Mouse (Mus musculus) C2C12 (cell line): ENCODE results near the gene Tmem98. TPM values are rescaled to one million over a fixed set of nuclear protein-coding genes. Genes with fewer than 3 reads are reported as not detected.

ENCODE experiments used
- H3K27me3 ChIP-seq: one replicate; pipeline ENCODE4 v1.6.1; 2011; ENCODE audit not compliant: control insufficient read depth, insufficient read depth, insufficient read length
- H3K36me3 ChIP-seq: one replicate; pipeline ENCODE4 v1.6.1; 2011; ENCODE audit not compliant: control insufficient read depth, insufficient read depth
- H3K4me3 ChIP-seq: one replicate; pipeline ENCODE4 v1.5.1; 2011; ENCODE audit warnings: mild to moderate bottlenecking, control low read depth; ENCODE audit not compliant: poor library complexity, insufficient read depth, severe bottlenecking
- H3K79me2 ChIP-seq: one replicate; pipeline ENCODE4 v1.6.1; 2011; ENCODE audit not compliant: control insufficient read depth, insufficient read depth
- H3K79me3 ChIP-seq: one replicate; pipeline ENCODE4 v1.6.1; 2011; ENCODE audit warnings: low read depth, control low read depth
- H3ac ChIP-seq: one replicate; pipeline ENCODE3; 2011; ENCODE audit warnings: low read depth; ENCODE audit not compliant: control insufficient read depth, insufficient read length
- CEBPB ChIP-seq: IDR thresholded peaks from one replicate; pipeline ENCODE4 v1.6.1; 2011; ENCODE audit warnings: low read depth, mild to moderate bottlenecking, control low read depth, moderate library complexity
- CTCF ChIP-seq: IDR thresholded peaks from one replicate; pipeline ENCODE4 v1.5.1; 2011; ENCODE audit not compliant: control insufficient read depth, insufficient read depth, insufficient read length
- FOSL1 ChIP-seq: IDR thresholded peaks from one replicate; pipeline ENCODE4 v1.8.0; 2011; ENCODE audit warnings: mild to moderate bottlenecking, low read length; ENCODE audit not compliant: poor library complexity, insufficient read depth, severe bottlenecking
- MAX ChIP-seq: IDR thresholded peaks from one replicate; pipeline ENCODE4 v1.6.1; 2011; ENCODE audit warnings: mild to moderate bottlenecking, control low read depth
- MYOD1 ChIP-seq: IDR thresholded peaks from one replicate; pipeline ENCODE4 v1.6.1; 2011; ENCODE audit warnings: low read depth; ENCODE audit not compliant: control insufficient read depth, insufficient read length
- MYOG ChIP-seq: IDR thresholded peaks from one replicate; pipeline ENCODE4 v1.6.1; 2011; ENCODE audit not compliant: control insufficient read depth, insufficient read length; ENCODE audit errors: extremely low read depth
- USF1 ChIP-seq: IDR thresholded peaks from one replicate; pipeline ENCODE4 v1.6.1; 2011; ENCODE audit warnings: low read depth, mild to moderate bottlenecking, control low read depth, moderate library complexity
- polyA plus RNA-seq: library from polyadenylated mRNA; unstranded; fragments of >200 nt; fragmentation: generic; extraction: Trizol; gene quantifications from one replicate; pipeline ENCODE4 v1.2.1, GENCODE M21; 2012; ENCODE audit warnings: missing spikeins

The Tmem98 gene
- polyA plus RNA-seq, 1 experiment = 93.3 TPM

GRCm38 (mm10) chr11:80845486-80845885, 35.5 kb downstream of the Tmem98 start:
- H3K36me3 ChIP-seq = no peaks in the 10 kb centered on the region
- no peaks in the 10 kb centered on the region for H3K79me3 ChIP-seq
- no peak overlapping the region for H3ac ChIP-seq
- H3K4me3 ChIP-seq = no peak overlapping the region
- H3K79me2 ChIP-seq = no peaks in the 10 kb centered on the region
- peaks cover 33% of the 10 kb centered on the region for H3K27me3 ChIP-seq
- TF ChIP-seq MYOG = no peak
- no peak for TF ChIP-seq USF1
- no peak for TF ChIP-seq CTCF
- TF ChIP-seq MAX = no peak
- no peak for TF ChIP-seq CEBPB
- no peak for TF ChIP-seq MYOD1
- no peak for TF ChIP-seq FOSL1

- H3K79me2 ChIP-seq = no peaks in the 10 kb centered on the region
- H3K36me3 ChIP-seq = no peaks in the 10 kb centered on the region
- no peak for TF ChIP-seq USF1
- no peak for TF ChIP-seq MYOG
- no peak for TF ChIP-seq CTCF
- TF ChIP-seq FOSL1 = no peak
- no peak for TF ChIP-seq CEBPB
- TF ChIP-seq MAX = no peak
- TF ChIP-seq MYOD1 = no peak
- no peak overlapping the region for H3ac ChIP-seq
- H3K79me3 ChIP-seq = no peaks in the 10 kb centered on the region
- H3K4me3 ChIP-seq = no peak overlapping the region
- H3K27me3 ChIP-seq = peaks cover 36% of the 10 kb centered on the region
Observed at GRCm38 (mm10) chr11:80846115-80846514, 36.1 kb downstream of the Tmem98 start.

- H3ac ChIP-seq = no peak overlapping the region
- H3K27me3 ChIP-seq = peaks cover 28% of the 10 kb centered on the region
- H3K79me3 ChIP-seq = no peaks in the 10 kb centered on the region
- H3K36me3 ChIP-seq = no peaks in the 10 kb centered on the region
- TF ChIP-seq USF1 = no peak
- TF ChIP-seq CTCF = no peak
- no peak for TF ChIP-seq CEBPB
- no peak for TF ChIP-seq FOSL1
- TF ChIP-seq MAX = no peak
- TF ChIP-seq MYOG = no peak
- no peak for TF ChIP-seq MYOD1
- no peak overlapping the region for H3K4me3 ChIP-seq
- no peaks in the 10 kb centered on the region for H3K79me2 ChIP-seq
Observed at GRCm38 (mm10) chr11:80848131-80848530, 38.2 kb downstream of the Tmem98 start.

- no peaks in the 10 kb centered on the region for H3K79me3 ChIP-seq
- H3K36me3 ChIP-seq = no peaks in the 10 kb centered on the region
- peaks cover 25% of the 10 kb centered on the region for H3K27me3 ChIP-seq
- TF ChIP-seq MYOD1 = no peak
- TF ChIP-seq MYOG = no peak
- TF ChIP-seq USF1 = no peak
- TF ChIP-seq CEBPB = no peak
- TF ChIP-seq MAX = no peak
- no peak for TF ChIP-seq FOSL1
- TF ChIP-seq CTCF = peak; percentile 4
- no peak overlapping the region for H3ac ChIP-seq
- H3K79me2 ChIP-seq = no peaks in the 10 kb centered on the region
- H3K4me3 ChIP-seq = no peak overlapping the region
Observed at GRCm38 (mm10) chr11:80851859-80852258, 41.9 kb downstream of the Tmem98 start.

- Histone ChIP-seq H3K4me3 (no peak overlapping the region), H3K79me2 (no peaks in the 10 kb centered on the region), H3K79me3 (no peaks in the 10 kb centered on the region), H3ac (no peak overlapping the region), H3K36me3 (no peaks in the 10 kb centered on the region), H3K27me3 (peaks cover 23% of the 10 kb centered on the region)
- TF ChIP-seq CEBPB (peak; percentile 46), MYOG (no peak)
Observed at GRCm38 (mm10) chr11:80853014-80853413, 43.0 kb downstream of the Tmem98 start.

- Histone ChIP-seq H3K4me3 (no peak overlapping the region), H3K79me2 (no peaks in the 10 kb centered on the region), H3ac (no peak overlapping the region), H3K79me3 (no peaks in the 10 kb centered on the region), H3K36me3 (no peaks in the 10 kb centered on the region), H3K27me3 (peaks cover 28% of the 10 kb centered on the region)
- TF ChIP-seq CTCF (no peak), MYOG (no peak), CEBPB (no peak), FOSL1 (no peak), MYOD1 (no peak), MAX (no peak), USF1 (no peak)
Observed at GRCm38 (mm10) chr11:80854430-80854829, 44.5 kb downstream of the Tmem98 start.
